Mouse (Mus musculus) megakaryocyte, embryonic 14.5 days (primary cell): ENCODE measurements around the gene 4930502E18Rik.

ENCODE experiments used
- FLI1 ChIP-seq: IDR thresholded peaks from 2 replicates; pipeline ENCODE4 v1.6.1; 2012; ENCODE audit warnings: low read length, inconsistent platforms, mixed read lengths
- GATA1 ChIP-seq: IDR thresholded peaks from 3 replicates; pipeline ENCODE4 v1.6.1; 2012; ENCODE audit warnings: mixed read lengths, low read length, inconsistent platforms, borderline replicate concordance

- no peak for TF ChIP-seq GATA1
- no peak for TF ChIP-seq FLI1
These were observed 30.4 kb upstream of the 4930502E18Rik start for GRCm38 (mm10) chrX:53694008-53694777.
